Mouse (Mus musculus): ENCODE data around the gene Irf2bpl. TPM values are rescaled to one million over a fixed set of nuclear protein-coding genes. Genes with fewer than 3 reads are reported as not detected.

Irf2bpl gene
- total RNA-seq, 2 experiments from 2014 or later = 18.6 to 23.7 TPM

- no peak for DNase-seq
Measured at GRCm38 (mm10) chr12:86903828-86904806, 19.5 kb upstream of the Irf2bpl start.

DNA sequence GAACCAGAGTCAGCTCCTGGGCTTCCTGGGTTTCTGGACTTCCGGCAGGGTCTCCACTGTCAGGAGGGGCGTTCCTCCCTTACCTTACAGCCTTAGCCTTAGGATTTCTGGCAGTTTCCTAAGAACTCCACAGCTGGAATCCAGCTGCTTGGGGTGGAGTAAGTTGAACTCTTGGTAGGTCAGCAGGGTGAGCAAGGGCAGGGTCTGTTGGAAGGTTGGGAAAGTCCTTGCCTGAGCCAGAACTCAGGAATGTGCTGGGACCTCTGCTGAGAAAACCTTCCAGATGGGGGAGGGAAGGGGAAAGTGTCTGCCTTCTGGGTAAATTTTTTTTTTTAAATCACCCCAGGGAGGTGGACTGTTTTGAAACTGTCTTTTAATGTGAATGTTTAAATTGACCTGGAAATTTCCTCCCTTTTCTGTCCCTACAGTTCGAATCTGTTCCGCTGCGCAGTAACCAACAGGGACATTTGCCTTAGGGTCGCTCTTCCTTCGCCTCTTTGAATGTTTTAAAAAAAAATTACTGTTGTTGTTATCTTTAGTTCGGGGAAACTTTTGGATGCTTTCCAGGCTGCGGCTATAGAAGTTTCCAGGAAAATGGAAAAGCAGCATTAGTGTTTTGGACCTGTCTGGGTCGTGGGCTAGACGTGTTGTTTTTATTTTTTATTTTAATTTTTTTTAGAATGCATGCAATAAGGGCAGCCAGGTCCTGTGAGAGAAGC is 15.0 kb upstream of the Irf2bpl start:
- intact Hi-C loops (cut with DNase I) = no loop called here
- DNase-seq = peak in 1 of 2 experiments; percentile 39

More at GRCm38 (mm10) chr12:86903828-86904806, 19.5 kb upstream of the Irf2bpl start:
- intact Hi-C loops (cut with DNase I) = no loop called here

DNA sequence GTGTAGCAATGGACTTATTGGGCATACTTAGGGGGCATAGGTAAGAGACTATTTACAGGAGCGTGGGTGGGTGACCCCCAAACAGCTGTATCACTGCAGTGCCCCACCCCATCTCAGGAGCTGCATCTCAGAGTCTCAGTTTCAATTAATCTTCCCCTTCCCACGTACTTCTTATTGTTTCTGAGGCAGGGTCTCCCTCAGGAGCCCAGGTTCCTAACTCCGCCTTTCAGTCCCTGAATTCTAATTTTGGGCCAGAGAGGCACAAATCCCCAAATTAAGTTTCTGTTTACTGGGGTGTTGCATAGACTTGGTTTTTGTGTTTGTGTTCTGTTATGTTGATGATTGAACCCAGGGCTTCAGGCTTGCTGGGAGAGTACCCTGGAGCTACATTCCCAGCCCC is 13.8 kb upstream of the Irf2bpl start:
- DNase-seq = no peak
- intact Hi-C loops (cut with DNase I) = no loop called here

- intact Hi-C loops (cut with DNase I) = no loop called here
- no peak for DNase-seq
Measured at GRCm38 (mm10) chr12:86897769-86898273, 13.2 kb upstream of the Irf2bpl start.

GRCm38 (mm10) chr12:86896921-86897512 is 12.4 kb upstream of the Irf2bpl start:
- peak in 1 of 2 experiments; percentile 39 for DNase-seq
- intact Hi-C loops (cut with DNase I) = no loop called here

DNA sequence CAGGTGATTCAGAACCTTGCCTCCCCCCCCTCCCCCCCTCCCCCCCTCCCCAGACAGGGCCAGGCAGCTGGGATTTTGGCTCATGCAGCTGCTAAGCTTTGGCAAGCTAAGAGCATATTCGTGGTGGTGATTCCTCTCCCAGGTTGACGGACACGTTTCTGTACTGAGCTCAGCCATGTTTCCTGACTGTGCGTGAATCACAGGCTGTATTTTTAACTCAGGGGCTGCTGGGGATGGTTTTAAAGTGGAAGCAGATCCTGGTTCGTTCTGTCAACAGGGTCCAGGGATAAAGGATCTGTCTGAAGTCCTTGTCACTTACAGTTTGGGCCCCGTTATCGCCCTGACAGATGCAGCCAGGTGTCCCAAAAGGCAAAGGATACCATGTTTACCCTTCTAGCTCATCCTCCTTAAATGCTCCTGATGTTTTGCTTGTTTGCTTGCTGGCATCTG is 11.9 kb upstream of the Irf2bpl start:
- no peak for DNase-seq
- intact Hi-C loops (cut with DNase I) = no loop called here

DNA sequence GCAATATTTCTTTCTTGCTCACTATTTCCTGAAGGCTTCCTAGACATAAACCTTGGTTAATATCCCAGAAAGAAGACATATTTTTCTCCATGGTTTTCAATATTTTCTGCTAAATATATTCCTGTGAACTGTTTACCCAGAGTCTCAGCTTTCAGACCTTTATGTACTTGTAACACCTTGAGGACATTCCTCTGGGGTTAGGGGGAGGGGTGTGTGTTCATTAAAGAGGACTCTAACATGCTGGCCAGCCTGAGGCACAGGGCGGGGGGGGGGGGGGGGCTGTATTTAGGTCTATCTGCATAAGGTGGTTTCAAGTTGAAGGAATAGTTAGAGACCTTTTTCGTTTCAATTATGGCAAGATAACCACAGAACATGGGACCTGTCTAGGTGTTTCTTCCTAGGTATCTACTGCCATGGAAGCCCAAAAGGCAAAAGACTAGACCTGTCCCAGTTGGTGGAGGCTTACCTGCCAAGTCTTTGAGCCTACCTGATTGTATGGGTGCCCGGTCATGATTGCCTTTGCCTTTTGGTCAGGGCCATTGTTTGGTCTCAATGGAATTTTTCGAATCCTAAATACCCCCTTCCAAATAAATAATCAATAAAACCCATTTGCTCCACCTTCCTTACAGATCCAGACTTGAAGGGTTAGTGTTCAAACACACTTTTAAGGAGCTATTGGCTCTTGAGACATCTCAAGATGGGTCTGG is 11.3 kb upstream of the Irf2bpl start:
- intact Hi-C loops (cut with DNase I) = no loop called here
- DNase-seq = no peak

- no peak for DNase-seq
- intact Hi-C loops (cut with DNase I) = no loop called here
Measured at GRCm38 (mm10) chr12:86894841-86895428, 10.3 kb upstream of the Irf2bpl start.

GRCm38 (mm10) chr12:86894184-86894839 is 9.7 kb upstream of the Irf2bpl start:
- DNase-seq = peak; percentile 93 to 94

GRCm38 (mm10) chr12:86893326-86894183 is 9.0 kb upstream of the Irf2bpl start:
- DNase-seq = peak in 1 of 2 experiments; percentile 53
- intact Hi-C loops (cut with DNase I) = no loop called here

More at GRCm38 (mm10) chr12:86894184-86894839, 9.7 kb upstream of the Irf2bpl start:
- intact Hi-C loops (cut with DNase I) = no loop called here

DNA sequence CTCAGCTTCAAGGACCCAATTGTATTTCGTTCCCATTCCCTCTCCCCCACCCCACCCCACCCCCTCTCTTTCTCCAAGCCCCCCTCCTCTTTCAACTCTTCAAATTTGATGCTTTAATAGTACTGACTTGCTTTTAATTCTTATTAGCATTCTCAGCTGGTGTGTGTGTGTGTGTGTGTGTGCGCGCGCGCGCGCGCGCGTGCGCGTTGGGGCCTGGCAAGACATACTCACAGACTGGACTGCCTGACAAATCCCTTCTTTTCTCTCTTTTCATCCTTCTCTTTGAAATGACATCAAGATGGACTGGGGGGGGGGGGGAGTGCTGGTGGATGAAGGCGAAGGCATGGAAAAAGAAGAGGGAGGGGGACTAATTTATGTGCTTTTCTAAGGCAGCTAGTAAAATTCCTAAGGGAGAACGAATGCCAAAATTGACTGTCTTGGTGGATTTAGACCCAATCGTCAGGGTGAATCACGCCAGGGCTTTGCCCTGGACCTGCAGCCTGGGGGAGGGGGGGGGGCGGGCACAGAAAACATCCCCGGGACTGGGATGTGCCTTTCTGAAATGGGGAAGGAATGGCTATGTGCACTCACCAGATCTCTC is 8.2 kb upstream of the Irf2bpl start:
- no peak for DNase-seq
- intact Hi-C loops (cut with DNase I) = no loop called here

- intact Hi-C loops (cut with DNase I) = no loop called here
Measured at GRCm38 (mm10) chr12:86891786-86892702, 7.4 kb upstream of the Irf2bpl start.

DNA sequence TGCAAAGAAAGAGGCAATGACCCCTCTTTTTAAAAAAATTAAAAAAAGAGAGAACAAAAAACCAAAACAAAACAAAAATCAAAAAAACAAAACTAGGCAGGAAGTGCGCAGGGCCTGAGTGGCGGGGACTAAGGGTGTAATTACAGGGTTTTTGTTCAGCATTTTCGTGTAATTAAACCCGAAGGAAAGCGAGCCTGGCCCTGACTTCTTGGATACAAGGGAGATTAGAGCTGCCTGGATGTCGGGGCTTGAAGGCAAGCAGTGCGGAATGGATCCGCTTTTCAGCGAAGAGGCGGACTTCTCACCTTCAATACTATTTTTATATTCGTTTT is 6.8 kb upstream of the Irf2bpl start:
- DNase-seq = no peak

More at GRCm38 (mm10) chr12:86891786-86892702, 7.4 kb upstream of the Irf2bpl start:
- DNase-seq = peak; percentile 84 to 89

GRCm38 (mm10) chr12:86890796-86891301 is 6.3 kb upstream of the Irf2bpl start:
- no peak for DNase-seq
- intact Hi-C loops (cut with DNase I) = no loop called here

More for the DNA sequence above, 6.8 kb upstream of the Irf2bpl start:
- intact Hi-C loops (cut with DNase I) = no loop called here

- intact Hi-C loops (cut with DNase I) = no loop called here
- no peak for DNase-seq
Measured at GRCm38 (mm10) chr12:86890091-86890720, 5.6 kb upstream of the Irf2bpl start.

- DNase-seq = no peak
- intact Hi-C loops (cut with DNase I) = no loop called here
Measured at GRCm38 (mm10) chr12:86889103-86889644, 4.6 kb upstream of the Irf2bpl start.
